Mouse (Mus musculus): ENCODE data around the gene Map3k15.

Gene Map3k15

GRCm38 (mm10) chrX:159988002-159988960 lies at the start of gene Map3k15:
Gene Map3k15, plus strand, starts transcription at chrX:159988433.
- peak; percentile 40 for DNase-seq

- DNase-seq, result no peak
These were observed 45.7 kb upstream of the Map3k15 start for GRCm38 (mm10) chrX:159942569-159942968.

- DNase-seq, result no peak
These were observed 44.6 kb upstream of the Map3k15 start for GRCm38 (mm10) chrX:159943586-159943985.

GRCm38 (mm10) chrX:159953546-159954429 lies 34.4 kb upstream of the Map3k15 start:
- DNase-seq, result no peak

- DNase-seq, result peak; percentile 6
These were observed 33.8 kb upstream of the Map3k15 start for GRCm38 (mm10) chrX:159954430-159954779.

- no peak for DNase-seq
These were observed 32.8 kb upstream of the Map3k15 start for GRCm38 (mm10) chrX:159955433-159955832.

GRCm38 (mm10) chrX:159961385-159961784 lies 26.8 kb upstream of the Map3k15 start:
- DNase-seq, result no peak

- DNase-seq, result peak; percentile 32
These were observed 25.0 kb upstream of the Map3k15 start for GRCm38 (mm10) chrX:159963273-159963672.

- DNase-seq, result peak; percentile 33
These were observed 24.3 kb upstream of the Map3k15 start for GRCm38 (mm10) chrX:159963925-159964324.

- DNase-seq, result no peak
These were observed 19.2 kb upstream of the Map3k15 start for GRCm38 (mm10) chrX:159969025-159969424.

GRCm38 (mm10) chrX:159971091-159971779 lies 17.0 kb upstream of the Map3k15 start:
- no peak for DNase-seq

GRCm38 (mm10) chrX:159973730-159974129 lies 14.5 kb upstream of the Map3k15 start:
- no peak for DNase-seq

- DNase-seq, result no peak
These were observed 12.0 kb upstream of the Map3k15 start for GRCm38 (mm10) chrX:159976243-159976642.

- DNase-seq, result no peak
These were observed 7.6 kb downstream of the Map3k15 start for GRCm38 (mm10) chrX:159995808-159996207.

- no peak for DNase-seq
These were observed 65.1 kb downstream of the Map3k15 start for GRCm38 (mm10) chrX:160053306-160053705.

GRCm38 (mm10) chrX:160054643-160055042 lies 66.4 kb downstream of the Map3k15 start:
- no peak for DNase-seq

- DNase-seq, result no peak
These were observed 103.7 kb downstream of the Map3k15 start for GRCm38 (mm10) chrX:160091973-160092372.

- DNase-seq, result no peak
These were observed 119.6 kb downstream of the Map3k15 start for GRCm38 (mm10) chrX:160107817-160108216.

GRCm38 (mm10) chrX:160113777-160114176 lies 125.5 kb downstream of the Map3k15 start:
- no peak for DNase-seq

- no peak for DNase-seq
These were observed 127.8 kb downstream of the Map3k15 start for GRCm38 (mm10) chrX:160116074-160116473.

GRCm38 (mm10) chrX:160116658-160117057 lies 128.4 kb downstream of the Map3k15 start:
- DNase-seq, result peak; percentile 71

- DNase-seq, result no peak
These were observed 146.1 kb downstream of the Map3k15 start for GRCm38 (mm10) chrX:160134136-160134843.

Measured in right cerebral cortex, postnatal 4 days (tissue).